Mouse (Mus musculus) megakaryocyte, embryonic 14.5 days (primary cell): Measurements from ENCODE around the gene Acot7. TPM values are rescaled to one million over a fixed set of nuclear protein-coding genes. Genes with fewer than 3 reads are reported as not detected.
A peak's percentile ranks its signal among the peaks of the same experiment; 100 is the strongest.

ENCODE experiments used
- H3K27me3 ChIP-seq: replicated peaks from 2 replicates; pipeline ENCODE3; 2012; ENCODE audit warnings: inconsistent platforms
- H3K36me3 ChIP-seq: replicated peaks from 2 replicates; pipeline ENCODE3; 2012; ENCODE audit warnings: low read length, inconsistent platforms, mixed read lengths
- H3K4me1 ChIP-seq: 2 replicates; pipeline ENCODE4 v1.6.1; 2012; ENCODE audit warnings: inconsistent platforms
- H3K4me3 ChIP-seq: replicated peaks from 2 replicates; pipeline ENCODE3; 2012; ENCODE audit warnings: moderate library complexity, mild to moderate bottlenecking, inconsistent platforms
- H3K9me3 ChIP-seq: 2 replicates; pipeline ENCODE4 v1.6.1; 2012; ENCODE audit warnings: inconsistent platforms
- FLI1 ChIP-seq: IDR thresholded peaks from 2 replicates; pipeline ENCODE4 v1.6.1; 2012; ENCODE audit warnings: low read length, inconsistent platforms, mixed read lengths
- GATA1 ChIP-seq: IDR thresholded peaks from 3 replicates; pipeline ENCODE4 v1.6.1; 2012; ENCODE audit warnings: mixed read lengths, low read length, inconsistent platforms, borderline replicate concordance
- polyA plus RNA-seq: library from polyadenylated mRNA; stranded (reverse); fragments of >175 nt; gene quantifications from 2 replicates; pipeline ENCODE4 v1.2.3, GENCODE M21; 2012; ENCODE audit warnings: low replicate concordance; ENCODE audit not compliant: insufficient read depth

Acot7 gene
- 103 and 107 TPM in 2 replicates for polyA plus RNA-seq

DNA sequence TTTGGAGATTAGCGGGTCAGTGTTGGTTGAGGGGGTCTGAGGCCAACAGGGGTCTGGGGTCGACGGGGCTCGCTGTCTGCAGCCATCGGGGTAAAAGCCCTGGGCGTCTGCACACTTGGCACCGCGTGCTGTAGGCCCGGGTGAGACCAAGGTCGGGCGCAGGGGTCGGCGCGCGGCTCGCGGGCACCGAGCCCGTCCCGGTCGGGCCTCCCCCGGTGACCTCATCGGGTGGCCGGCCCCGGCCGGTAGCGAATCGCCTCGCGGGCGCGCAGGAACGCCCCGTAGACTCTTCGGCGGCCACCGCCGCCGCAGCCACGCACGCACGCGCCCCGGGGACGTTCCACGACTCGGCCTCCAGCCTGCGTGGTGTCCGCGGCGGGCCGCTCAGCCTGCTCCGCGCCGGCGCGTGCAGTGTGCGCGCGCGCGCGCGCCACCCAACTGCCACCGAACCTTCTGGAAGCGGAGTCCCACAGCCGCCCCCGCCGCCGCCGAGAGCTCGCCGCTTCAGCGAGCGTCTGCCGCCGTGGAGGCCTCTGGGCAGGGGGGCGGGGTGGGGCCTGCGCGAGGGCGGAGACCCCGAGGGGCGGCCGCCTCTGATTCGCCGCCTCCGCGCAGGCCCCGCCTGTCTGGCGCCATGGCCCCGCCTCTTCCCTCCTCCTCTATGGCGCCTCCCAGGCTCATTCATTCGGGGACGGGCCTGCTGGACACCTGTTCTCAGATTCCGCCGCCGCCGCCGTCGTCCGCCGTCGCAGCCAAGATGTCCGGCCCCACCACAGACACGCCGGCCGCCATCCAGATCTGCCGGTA lies at the start of gene Acot7:
TSS of gene Acot7 (plus strand) at position 598 of the 807 bp plus-strand sequence.
- TF ChIP-seq FLI1 (no peak), GATA1 (no peak)
- H3K36me3 ChIP-seq, result peaks cover 14% of the 10 kb centered on the region

GRCm38 (mm10) chr4:152128784-152129183 lies 49.1 kb upstream of the Acot7 start:
- Histone ChIP-seq H3K27me3 (peaks cover 99% of the 10 kb centered on the region), H3K4me1 (peaks cover 73% of the 10 kb centered on the region), H3K36me3 (peaks cover 25% of the 10 kb centered on the region), H3K9me3 (peaks cover 36% of the 10 kb centered on the region), H3K4me3 (peak overlapping the region; percentile 31)
- TF ChIP-seq FLI1 (no peak), GATA1 (no peak)

More for the DNA sequence above, at the start of gene Acot7:
- peaks cover 10% of the 10 kb centered on the region for H3K27me3 ChIP-seq
- H3K9me3 ChIP-seq, result peaks cover 12% of the 10 kb centered on the region
- peaks cover 47% of the 10 kb centered on the region for H3K4me1 ChIP-seq
- peak within 1 kb of the TSS; percentile 96 for H3K4me3 ChIP-seq

DNA sequence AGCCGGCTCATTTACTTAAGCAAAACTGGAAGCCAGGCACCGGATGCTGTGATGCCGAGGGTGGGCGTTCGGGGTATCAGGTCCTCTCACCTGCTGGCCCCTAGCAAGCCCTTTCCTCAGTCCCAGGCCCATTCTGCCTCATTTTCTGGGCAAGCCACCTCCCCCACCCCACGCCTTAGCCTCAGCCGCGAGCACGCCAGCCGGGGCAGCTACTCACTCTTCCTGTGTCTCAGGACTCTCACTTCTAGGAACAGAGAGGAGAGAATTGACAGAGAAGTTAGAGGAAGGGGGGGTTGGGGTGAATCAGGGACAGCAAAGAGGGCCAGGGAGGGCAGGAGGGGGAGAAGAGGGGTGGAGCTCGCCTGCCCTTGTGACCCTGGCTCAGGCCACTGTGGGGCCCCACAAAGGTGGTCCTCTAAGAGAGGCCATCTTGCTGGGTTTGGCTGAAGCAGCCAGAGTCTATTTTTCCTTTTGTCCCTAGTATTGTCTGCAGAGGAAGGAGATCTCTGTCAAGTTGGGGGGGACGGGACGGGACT lies 48.5 kb upstream of the Acot7 start:
- Histone ChIP-seq H3K4me3 (peak overlapping the region; percentile 80), H3K4me1 (peaks cover 66% of the 10 kb centered on the region), H3K9me3 (peaks cover 36% of the 10 kb centered on the region), H3K36me3 (peaks cover 25% of the 10 kb centered on the region), H3K27me3 (peaks cover 99% of the 10 kb centered on the region)
- TF ChIP-seq GATA1 (no peak), FLI1 (no peak)

GRCm38 (mm10) chr4:152130771-152131653 lies 46.9 kb upstream of the Acot7 start:
- no peak for TF ChIP-seq GATA1
- no peak for TF ChIP-seq FLI1
- Histone ChIP-seq H3K27me3 (peaks cover 91% of the 10 kb centered on the region), H3K4me3 (peak overlapping the region; percentile 92)

DNA sequence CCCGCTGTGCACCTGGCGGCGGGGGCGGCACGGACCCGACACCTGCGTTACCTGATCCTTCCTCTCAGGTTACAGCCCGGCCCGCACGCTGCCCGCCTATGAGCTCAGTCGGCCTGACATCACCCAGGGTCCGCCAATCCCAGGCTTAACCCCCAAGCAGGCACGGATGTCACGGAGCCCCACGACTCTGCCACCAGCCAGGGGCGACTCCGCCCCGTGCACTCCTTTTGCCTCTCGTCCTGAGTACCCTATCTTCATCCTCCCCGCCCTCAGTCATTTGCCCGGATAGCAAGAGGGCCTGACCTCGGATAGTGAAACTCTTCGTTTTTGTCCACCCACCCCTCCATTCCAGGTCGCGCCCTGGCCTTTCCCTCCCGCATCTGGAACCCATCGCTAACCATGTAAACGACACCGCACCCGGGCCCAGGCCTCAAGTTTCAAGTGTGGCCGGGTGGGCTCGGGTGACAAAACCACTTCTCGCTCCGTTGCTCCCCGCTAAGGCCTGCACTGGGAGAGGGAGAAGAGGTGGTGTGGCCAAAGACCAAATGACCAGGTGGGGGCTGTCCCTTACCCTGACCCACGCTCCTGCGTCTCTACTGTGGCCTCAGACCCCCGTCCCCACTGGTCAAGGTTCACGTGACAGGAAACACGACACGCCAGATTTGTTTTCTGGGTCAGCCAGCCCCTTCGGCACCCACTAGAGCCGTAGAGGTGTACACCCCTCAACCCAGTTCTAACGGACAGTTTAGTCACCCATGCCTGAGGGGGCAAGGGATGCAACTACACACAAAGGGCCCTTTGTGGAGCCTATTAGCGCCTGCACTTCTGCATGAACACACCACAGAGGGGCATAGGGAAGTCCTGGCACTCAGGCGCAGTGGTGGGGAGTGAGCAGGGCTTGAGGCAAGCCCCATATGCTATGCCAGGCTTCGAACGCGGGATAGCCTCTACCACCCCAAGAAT lies 45.8 kb upstream of the Acot7 start:
- H3K4me3 ChIP-seq, result peak overlapping the region; percentile 92
- TF ChIP-seq GATA1, result no peak
- no peak for TF ChIP-seq FLI1
- peaks cover 12% of the 10 kb centered on the region for H3K36me3 ChIP-seq
- H3K27me3 ChIP-seq, result peaks cover 84% of the 10 kb centered on the region
- peaks cover 62% of the 10 kb centered on the region for H3K4me1 ChIP-seq
- H3K9me3 ChIP-seq, result peaks cover 16% of the 10 kb centered on the region

More at GRCm38 (mm10) chr4:152130771-152131653, 46.9 kb upstream of the Acot7 start:
- H3K4me1 ChIP-seq, result peaks cover 61% of the 10 kb centered on the region
- peaks cover 22% of the 10 kb centered on the region for H3K36me3 ChIP-seq
- H3K9me3 ChIP-seq, result peaks cover 26% of the 10 kb centered on the region

DNA sequence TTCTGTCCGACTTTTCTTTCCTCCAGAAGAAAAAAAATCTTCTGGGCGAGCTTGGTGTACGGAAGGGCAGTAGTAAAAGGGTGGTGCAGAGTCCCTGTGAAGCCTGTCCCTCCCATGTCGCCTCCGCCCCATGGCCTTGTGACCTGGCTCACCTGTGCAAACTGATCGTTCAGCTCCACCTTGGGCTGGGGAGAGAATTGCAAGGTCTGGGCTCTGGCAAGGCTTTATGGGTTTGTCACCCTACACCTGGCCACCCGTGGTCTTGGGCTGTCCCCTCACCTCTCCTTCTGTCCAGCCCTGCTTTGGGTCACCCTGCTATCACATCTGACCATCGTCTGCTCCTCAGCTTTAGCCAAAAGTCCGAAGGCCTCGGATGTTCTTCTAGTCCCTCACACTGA lies 45.2 kb upstream of the Acot7 start:
- H3K4me3 ChIP-seq, result no peak overlapping the region
- H3K36me3 ChIP-seq, result peaks cover 7% of the 10 kb centered on the region
- H3K27me3 ChIP-seq, result peaks cover 77% of the 10 kb centered on the region
- no peak for TF ChIP-seq FLI1
- no peak for TF ChIP-seq GATA1
- peaks cover 62% of the 10 kb centered on the region for H3K4me1 ChIP-seq
- peaks cover 11% of the 10 kb centered on the region for H3K9me3 ChIP-seq

DNA sequence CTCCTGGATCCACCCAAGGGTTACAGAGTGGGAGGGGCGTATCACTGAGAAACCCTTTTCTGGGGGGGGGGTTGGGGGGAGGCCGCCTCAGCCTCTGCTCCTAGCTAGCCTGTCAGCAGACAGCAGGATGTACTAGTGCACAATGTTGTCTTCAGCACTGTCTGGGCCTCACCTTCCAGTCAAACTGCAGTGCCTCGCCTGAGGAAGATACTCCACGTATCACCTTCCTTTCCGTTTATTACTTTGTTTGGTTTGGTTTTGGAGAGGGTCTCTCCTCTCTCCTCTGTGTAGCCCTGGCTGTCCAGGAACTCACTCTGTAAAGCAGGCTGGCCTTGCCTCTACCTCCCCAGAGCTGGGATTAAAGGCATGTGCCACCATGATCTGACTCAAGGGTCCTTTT lies 44.7 kb upstream of the Acot7 start:
- no peak overlapping the region for H3K4me3 ChIP-seq
- TF ChIP-seq FLI1 (no peak), GATA1 (no peak)
- H3K27me3 ChIP-seq, result peaks cover 72% of the 10 kb centered on the region
- peaks cover 7% of the 10 kb centered on the region for H3K9me3 ChIP-seq
- H3K36me3 ChIP-seq, result peaks cover 2% of the 10 kb centered on the region
- peaks cover 65% of the 10 kb centered on the region for H3K4me1 ChIP-seq

DNA sequence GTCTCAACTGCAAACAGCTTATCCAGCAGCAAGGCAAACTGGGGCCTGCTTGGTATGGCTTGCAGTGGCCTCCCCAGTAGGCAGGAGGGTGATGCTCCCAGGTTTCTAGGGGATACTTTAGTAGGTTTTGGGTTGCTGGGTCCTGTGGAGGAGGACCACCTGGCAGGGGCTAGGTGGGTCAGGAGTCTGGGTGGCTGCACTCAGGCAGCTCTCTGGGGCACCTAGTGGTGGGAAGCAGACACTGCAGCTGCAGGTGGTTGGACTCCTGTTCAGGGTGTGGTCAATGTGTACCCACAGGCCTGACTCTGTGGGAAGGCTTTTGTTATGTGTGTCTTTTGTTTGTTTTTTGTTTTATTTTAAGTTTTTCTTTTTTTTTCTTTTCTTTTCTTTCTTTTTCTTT lies 43.4 kb upstream of the Acot7 start:
- Histone ChIP-seq H3K36me3 (no peaks in the 10 kb centered on the region), H3K9me3 (no peaks in the 10 kb centered on the region), H3K4me1 (peaks cover 68% of the 10 kb centered on the region), H3K27me3 (peaks cover 59% of the 10 kb centered on the region), H3K4me3 (no peak overlapping the region)
- TF ChIP-seq FLI1 (no peak), GATA1 (no peak)
